Mouse (Mus musculus) telencephalon, adult 2 months (tissue): ENCODE measurements at regions not wholly inside any gene's neighbourhood (a gene's known extent, or its start where the extent isn't known, plus 50 kb on each side); places are given as distances from the start of the nearest gene placed in this dataset.

Experiments used
- DNase-seq: peaks from one replicate; pipeline ENCODE4 v3.0.0-alpha.2; 2011; ENCODE audit warnings: low read depth, low spot score

- no peak for DNase-seq
These were observed 732.9 kb upstream of the 2610301B20Rik start for GRCm38 (mm10) chr4:10141238-10141934.

- DNase-seq: no peak
These were observed 724.4 kb upstream of the 2610301B20Rik start for GRCm38 (mm10) chr4:10149911-10150310.

- no peak for DNase-seq
These were observed 723.8 kb upstream of the 2610301B20Rik start for GRCm38 (mm10) chr4:10150501-10150900.

- DNase-seq: no peak
These were observed 718.5 kb upstream of the 2610301B20Rik start for GRCm38 (mm10) chr4:10155705-10156390.

GRCm38 (mm10) chr4:10189896-10190295 lies 684.4 kb upstream of the 2610301B20Rik start:
- no peak for DNase-seq

GRCm38 (mm10) chr4:10197245-10197943 lies 676.9 kb upstream of the 2610301B20Rik start:
- DNase-seq: peak; percentile 1

- no peak for DNase-seq
These were observed 672.5 kb upstream of the 2610301B20Rik start for GRCm38 (mm10) chr4:10201835-10202234.

- DNase-seq: no peak
These were observed 670.1 kb upstream of the 2610301B20Rik start for GRCm38 (mm10) chr4:10204224-10204623.

GRCm38 (mm10) chr4:10209324-10209923 lies 664.9 kb upstream of the 2610301B20Rik start:
- no peak for DNase-seq

GRCm38 (mm10) chr4:10211303-10211702 lies 663.0 kb upstream of the 2610301B20Rik start:
- DNase-seq: no peak

- DNase-seq: no peak
These were observed 639.0 kb upstream of the 2610301B20Rik start for GRCm38 (mm10) chr4:10235324-10235723.

- no peak for DNase-seq
These were observed 632.2 kb upstream of the 2610301B20Rik start for GRCm38 (mm10) chr4:10242117-10242516.

GRCm38 (mm10) chr4:10242909-10243308 lies 631.4 kb upstream of the 2610301B20Rik start:
- peak; percentile 19 for DNase-seq

GRCm38 (mm10) chr4:10254029-10254690 lies 620.1 kb upstream of the 2610301B20Rik start:
- no peak for DNase-seq

GRCm38 (mm10) chr4:10257537-10257936 lies 616.8 kb upstream of the 2610301B20Rik start:
- no peak for DNase-seq

GRCm38 (mm10) chr4:10260351-10260750 lies 613.9 kb upstream of the 2610301B20Rik start:
- no peak for DNase-seq

- DNase-seq: no peak
These were observed 608.4 kb upstream of the 2610301B20Rik start for GRCm38 (mm10) chr4:10265942-10266341.

GRCm38 (mm10) chr4:10285562-10285961 lies 588.7 kb upstream of the 2610301B20Rik start:
- DNase-seq: no peak

GRCm38 (mm10) chr4:10290326-10290725 lies 584.0 kb upstream of the 2610301B20Rik start:
- no peak for DNase-seq

- DNase-seq: no peak
These were observed 579.2 kb upstream of the 2610301B20Rik start for GRCm38 (mm10) chr4:10295012-10295530.

- no peak for DNase-seq
These were observed 578.1 kb upstream of the 2610301B20Rik start for GRCm38 (mm10) chr4:10296220-10296619.
